Mouse (Mus musculus) left cerebral cortex, postnatal 14 days (tissue): ENCODE measurements around the gene Ptpn13. TPM values are rescaled to one million over a fixed set of nuclear protein-coding genes. Genes with fewer than 3 reads are reported as not detected.

ENCODE experiments used
- DNase-seq, 2 experiments: peaks; one replicate each; pipeline ENCODE4 v3.0.0; 2021 to 2022; ENCODE audit warnings: low spot score in 2 of 2, mixed read lengths in 1 of 2
- intact Hi-C: fragments of 180-260 bp; cut with DNase I; formaldehyde crosslinking; loops from one replicate; pipeline ENCODE4 v1.15.1; 2025
- total RNA-seq, 2 experiments: library from RNA; stranded (reverse); gene quantifications; 2 replicates each; pipeline ENCODE4 v1.2.3; 2021

Ptpn13 gene
- total RNA-seq, 2 experiments from 2014 or later, result 8.3 to 9.6 TPM

DNA sequence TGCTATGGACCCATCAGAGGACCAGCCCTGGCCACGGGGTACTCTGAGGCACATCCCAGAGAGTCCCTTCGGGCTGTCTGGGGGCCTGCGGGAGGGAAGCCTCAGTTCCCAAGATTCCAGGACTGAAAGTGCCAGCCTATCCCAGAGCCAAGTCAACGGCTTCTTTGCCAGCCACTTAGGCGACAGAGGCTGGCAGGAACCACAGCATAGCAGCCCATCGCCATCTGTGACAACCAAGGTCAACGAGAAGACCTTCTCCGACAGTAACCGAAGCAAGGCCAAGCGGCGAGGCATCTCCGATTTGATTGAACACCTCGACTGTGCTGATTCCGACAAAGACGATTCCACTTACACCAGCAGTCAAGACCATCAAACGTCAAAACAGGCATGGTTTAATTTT lies 129.8 kb downstream of the Ptpn13 start:
- no peak for DNase-seq
- intact Hi-C loops, result no loop called here

DNA sequence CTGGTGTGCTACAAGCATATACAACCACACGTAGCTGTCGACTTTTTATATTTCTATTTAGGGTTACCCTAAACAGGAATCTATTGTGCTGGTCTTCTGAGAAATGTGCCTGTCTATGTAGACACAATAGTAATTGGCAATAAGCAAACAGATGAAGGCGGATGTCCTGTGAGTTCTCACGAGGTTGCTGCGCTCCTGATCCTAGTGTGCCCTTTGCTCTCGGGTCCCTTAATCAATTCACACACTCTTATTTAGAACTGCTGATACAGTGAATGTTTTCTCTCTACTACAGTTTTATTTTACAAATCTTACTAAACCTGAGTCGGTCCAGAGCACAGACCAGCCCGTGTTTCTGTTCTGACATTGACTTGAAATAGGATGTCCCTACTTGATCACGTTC lies 135.6 kb downstream of the Ptpn13 start:
- no peak for DNase-seq
- intact Hi-C loops, result no loop called here

DNA sequence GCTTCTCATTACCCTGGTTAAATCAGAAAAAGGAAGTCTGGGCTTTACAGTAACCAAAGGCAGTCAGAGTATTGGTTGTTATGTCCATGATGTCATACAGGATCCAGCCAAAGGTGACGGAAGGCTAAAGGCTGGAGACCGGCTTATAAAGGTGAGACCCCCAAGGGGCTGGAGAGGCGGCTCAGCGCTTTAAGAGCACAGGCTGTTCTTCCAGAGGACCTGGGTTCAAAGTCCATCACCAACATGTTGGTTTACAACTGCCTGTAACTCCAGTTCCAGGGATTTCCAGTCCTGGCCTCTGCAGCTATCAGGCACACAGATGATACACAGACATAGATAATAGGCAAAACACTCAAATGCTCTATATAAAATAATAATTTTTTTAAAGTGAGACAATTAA lies 143.0 kb downstream of the Ptpn13 start:
- no peak for DNase-seq
- intact Hi-C loops, result no loop called here

DNA sequence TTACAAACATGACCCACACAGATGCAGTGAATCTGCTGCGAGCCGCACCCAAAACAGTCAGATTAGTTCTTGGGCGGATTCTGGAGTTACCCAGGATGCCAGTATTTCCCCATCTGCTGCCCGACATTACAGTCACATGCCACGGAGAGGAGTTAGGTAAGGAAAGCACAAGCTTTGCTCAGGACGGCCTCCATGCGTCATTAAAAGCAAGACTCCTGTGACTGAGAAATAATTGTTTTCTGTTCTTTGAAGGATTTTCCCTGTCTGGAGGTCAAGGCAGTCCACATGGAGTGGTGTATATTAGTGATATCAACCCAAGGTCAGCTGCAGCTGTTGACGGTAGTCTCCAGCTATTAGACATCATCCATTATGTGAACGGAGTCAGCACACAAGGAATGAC lies 144.5 kb downstream of the Ptpn13 start:
- DNase-seq, result no peak
- intact Hi-C loops, result no loop called here

DNA sequence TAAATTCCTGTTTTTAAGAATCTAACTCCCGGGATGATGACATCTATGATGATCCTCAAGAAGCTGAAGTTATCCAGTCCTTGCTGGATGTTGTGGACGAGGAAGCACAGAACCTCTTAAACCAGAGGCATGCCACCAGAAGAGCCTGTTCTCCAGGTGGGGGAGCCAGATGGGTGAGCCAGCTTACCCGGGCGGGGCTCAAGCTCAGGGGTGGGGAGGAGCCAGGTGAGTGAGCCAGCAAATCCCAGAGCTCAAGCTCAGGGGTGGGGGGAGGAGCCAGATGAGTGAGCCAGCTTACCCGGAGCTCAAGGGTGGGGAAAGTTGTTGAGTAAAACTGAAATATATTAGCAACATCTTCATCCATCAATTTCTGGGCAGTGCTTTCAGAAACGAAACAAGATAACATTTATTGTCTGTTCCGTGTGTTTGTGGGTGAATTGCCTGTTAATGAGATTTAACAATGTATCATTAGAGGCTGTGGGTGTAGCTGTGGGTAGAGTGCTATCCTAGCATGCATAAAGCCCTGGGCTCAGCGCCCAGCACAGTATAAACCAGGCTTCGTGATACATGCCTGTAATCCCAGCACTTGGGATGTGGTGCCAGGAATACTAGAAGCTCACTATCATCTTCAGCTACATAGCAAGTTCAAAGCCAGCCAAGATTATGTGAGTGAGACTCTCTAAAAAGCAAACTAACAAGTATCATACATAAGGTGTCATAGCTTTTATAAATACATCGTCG lies 154.9 kb downstream of the Ptpn13 start:
- intact Hi-C loops, result no loop called here
- DNase-seq, result peak in 1 of 2 experiments; percentile 31

DNA sequence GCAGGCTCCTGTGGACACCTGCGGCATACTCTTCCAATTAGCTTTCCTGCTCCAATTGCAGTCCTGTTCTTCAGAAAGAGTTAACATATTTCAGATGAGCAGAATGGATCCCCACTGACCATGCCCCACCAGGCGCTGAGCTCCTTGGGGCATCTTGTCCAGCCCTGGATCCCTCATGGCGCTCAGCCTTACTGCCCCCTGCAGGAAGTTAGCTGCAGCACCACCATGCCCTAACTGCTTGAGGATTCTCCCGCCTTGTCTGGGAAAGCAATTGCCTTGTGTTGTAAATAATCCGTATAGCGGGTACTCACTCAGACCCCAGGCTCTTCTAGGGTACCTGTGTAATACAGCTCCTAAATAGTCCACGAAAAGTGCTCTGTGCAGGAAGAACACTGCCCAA lies 162.2 kb downstream of the Ptpn13 start:
- DNase-seq, result no peak
- intact Hi-C loops, result no loop called here

DNA sequence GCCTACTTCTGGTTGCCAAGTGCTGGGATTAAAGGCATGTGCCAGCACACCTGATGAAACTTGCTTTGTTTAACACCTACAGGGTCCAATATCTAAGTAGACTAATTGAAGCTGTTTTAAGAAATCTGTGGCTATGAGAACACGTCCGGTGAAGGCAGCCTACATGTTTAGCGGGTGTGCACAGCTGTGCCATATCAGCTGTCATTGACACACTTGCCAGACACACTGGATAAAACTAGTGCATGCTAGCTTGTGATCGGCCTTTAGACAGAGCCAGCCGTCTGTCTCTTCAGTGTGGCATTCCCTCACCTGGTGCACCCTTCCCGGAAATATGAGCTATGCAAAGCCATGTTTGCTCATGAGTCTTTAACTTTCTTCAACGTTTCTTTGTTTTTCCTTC lies 166.9 kb downstream of the Ptpn13 start:
- DNase-seq, result no peak
- intact Hi-C loops, result no loop called here

DNA sequence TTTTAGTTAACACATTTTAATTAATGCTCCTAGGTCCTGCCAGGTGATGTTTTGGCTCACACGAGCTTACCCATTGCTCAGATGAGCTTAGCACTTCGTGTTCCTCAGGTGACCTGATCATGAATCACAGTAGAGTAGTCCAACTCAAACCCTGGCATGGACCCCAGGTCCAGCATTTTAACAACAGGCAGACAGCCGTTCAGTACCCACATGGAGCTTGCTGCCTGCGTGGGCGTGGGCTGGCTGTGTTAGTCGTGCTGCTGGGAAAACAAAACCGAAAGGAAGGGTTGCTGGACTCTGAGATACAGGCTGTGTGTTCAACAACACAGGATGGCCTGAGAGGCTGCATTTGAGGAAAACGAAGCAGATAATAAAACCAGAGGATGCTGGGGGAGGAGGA lies 167.7 kb downstream of the Ptpn13 start:
- DNase-seq, result peak; percentile 19 to 41
- intact Hi-C loops, result no loop called here

DNA sequence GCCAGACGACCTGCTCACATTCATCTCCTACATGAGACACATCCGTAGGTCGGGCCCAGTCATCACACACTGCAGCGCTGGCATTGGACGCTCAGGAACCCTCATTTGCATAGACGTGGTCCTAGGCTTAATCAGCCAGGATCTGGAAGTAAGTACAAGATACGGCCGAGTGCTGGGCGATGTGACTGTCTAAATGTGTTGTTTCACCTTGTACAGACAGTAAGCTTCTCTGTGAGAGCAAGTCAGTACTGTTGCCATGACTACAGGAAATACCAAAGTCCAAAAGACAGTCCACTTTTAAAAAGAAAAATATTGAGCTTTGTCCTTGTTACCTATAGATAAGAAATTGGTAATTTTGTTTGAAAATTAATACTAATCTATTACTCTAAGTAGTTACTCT lies 168.6 kb downstream of the Ptpn13 start:
- no peak for DNase-seq
- intact Hi-C loops, result no loop called here

DNA sequence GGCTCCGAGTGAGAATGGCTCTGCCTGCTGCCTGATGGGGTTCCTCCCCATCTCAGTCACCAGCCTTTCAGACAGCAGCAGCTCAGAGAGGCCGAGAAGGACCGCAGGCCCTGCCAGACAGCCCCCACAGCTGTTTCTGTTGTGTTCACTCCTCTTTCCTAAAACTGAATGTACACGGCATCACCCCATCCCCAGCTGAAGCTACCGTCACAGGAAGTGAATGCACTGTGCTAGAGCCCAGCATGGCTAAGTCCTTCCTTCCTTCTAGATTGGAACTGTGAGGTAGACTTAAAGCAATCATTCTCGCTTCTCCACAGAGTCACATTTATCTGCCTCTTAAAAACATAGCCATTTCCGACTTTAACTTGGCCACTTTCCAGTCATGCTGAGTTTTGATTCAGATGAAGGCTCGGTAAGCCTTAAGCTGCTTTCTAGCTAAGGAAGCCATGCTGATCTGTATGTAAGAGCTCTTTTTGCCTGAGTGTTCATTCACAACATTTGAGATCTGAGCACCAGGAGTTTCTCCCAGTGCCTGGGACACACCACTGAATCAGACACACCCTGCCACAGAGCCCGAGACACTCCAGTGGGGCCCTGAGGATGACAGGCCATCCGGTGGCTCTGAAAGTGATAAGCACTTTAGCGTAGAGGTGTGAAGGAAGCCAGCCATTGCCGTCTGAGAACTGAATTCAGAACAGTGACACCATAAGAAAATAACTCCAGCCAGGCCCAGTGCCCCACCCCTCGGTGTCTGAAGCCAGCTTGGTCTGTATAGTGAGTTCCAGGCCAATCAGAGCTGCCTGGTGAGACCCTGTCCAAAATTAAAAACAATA lies 170.6 kb downstream of the Ptpn13 start:
- DNase-seq, result no peak
- intact Hi-C loops, result no loop called here

DNA sequence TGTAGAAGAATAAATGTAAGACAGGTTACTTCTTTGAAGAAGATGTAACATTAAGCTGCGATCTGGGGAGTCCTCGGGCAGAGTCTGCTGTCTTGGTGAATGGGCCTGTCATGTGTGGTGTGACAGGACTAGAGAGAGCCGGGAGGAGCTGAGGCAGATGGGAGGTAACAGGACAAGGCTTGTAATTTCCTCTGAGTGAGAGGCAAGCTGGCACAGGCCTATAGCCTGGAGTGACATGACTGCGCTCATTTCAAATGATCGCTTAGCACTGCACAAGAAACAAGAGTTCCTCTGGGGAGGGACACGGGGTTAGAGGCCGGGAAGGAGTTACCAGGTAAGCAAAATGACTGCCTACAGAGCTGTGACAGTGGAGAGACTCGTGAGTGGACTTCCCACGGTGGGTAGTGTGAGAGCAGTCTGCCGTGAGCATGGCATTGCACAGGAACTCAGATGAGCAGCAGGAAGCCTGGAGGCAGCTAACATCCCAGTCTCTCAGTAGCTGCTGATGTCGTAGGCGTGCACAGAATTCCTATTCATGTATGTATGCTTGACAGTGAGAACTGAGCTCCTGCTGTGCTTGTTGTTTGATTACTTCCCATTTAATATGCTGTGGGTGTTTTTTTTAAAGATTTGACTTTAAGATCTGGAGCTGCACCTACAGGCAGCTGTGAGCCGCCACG lies 171.6 kb downstream of the Ptpn13 start:
- DNase-seq, result no peak
- intact Hi-C loops, result no loop called here

DNA sequence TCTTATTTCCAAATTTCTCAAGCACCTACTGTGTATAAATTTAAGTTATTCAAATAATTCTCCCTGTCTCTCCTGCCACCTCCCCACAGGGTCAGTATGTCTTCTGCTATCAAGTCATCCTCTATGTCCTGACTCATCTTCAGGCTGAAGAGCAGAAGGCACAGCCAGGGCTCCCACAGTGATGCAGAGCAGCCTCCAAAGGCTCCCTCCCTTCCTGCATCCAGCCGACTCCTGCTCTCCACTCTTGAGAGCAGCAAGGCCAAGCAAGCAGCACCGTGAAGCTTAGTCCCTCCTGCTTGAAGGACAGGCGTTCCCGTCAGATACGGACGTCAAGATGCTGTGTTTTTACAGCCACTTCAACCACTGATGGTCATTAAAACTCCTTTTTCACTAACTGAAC lies 172.6 kb downstream of the Ptpn13 start:
- intact Hi-C loops, result no loop called here
- no peak for DNase-seq

DNA sequence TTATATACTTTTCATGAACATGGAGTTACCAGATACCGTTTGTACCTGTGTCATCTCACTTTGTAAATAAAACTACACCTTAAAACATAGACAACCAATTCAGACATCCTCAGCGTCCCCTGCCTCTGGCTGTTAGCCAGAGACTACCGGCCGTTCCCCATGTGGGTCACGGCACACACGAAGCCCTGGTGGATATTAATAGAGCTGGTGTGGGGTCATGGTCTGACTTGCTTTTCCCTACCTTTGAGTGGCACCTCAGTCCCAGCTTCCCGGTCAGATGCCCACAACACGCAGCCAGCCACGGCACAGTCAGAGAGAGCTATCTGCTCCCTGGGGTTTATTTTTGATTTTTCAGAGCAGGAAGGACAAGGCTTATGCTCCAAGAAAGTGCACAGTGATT lies 173.3 kb downstream of the Ptpn13 start:
- no peak for DNase-seq
- intact Hi-C loops, result no loop called here

DNA sequence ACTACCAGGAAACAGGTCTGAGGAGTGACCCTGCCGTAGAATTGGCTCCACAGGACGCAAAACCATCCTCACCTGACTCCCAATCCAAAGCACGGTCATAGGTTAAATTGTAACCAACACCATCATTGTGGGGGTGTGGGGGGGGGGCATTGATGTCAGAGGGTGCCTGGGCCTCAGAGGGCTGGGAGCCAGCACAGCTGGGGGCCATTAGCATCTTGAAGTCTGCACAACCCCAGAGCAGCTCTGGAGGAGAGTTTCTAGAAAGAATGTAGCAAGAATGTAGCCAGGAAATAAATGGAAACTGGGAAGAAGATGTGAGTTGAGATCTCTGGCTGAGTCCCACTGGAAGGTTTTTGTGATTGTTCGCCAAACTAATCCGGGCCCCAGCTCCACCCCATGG lies 173.9 kb downstream of the Ptpn13 start:
- intact Hi-C loops, result no loop called here
- DNase-seq, result no peak

DNA sequence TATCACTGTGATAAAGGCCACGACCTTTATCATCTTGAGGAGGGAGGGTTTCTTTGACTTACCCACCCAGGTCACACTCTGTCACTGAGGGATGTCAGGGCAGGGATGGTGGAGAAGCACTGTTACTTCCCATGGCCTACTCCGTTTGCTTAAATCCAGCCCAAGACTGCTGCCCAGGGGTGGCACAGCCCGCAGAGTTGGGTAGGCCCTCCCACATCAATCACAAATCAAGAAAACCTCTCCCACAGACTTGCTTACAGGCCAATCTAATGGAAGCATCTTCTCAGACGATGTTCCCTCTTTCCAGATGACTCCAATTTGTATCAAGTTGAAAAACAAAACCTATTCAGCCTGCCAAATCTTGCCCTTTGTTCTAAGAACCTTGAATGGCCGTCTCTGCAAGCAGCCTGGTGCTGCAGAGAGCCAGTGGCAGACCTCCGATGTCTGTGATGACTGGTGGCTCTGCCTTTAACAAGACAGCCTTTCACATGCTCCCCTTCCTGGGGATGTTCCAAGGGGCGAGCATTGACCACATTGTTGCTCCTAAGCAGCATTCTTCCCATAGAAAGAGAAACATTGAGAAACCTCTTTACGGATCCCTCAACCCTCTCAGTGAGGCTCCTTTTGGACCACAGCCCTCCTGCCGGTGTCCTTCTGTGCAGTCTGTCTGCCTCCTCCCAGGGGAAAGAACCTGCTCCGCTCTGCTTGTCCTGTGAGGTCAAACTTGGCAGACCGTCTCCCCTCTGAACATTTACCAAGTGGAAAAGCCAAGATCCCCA lies 178.3 kb downstream of the Ptpn13 start:
- intact Hi-C loops, result no loop called here
- no peak for DNase-seq

DNA sequence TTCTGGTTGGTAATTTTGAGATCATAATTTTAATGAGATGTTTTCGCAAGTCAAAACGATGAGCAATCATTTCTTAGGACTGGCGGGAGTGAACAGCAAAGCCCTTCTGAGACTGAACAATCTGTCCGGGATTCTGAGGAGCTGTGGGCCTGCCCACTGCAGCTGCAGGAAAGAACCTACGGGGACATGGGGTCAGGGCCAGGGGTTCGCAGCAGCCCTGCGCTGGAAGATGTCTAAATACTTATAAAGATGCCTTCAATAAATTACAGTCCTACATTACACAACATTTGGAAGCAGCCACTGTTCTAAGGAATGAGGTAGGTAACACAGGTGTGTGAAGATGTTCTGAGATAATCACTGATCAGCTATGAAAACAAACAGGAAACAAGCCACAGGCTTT lies 180.7 kb downstream of the Ptpn13 start:
- intact Hi-C loops, result no loop called here
- no peak for DNase-seq

DNA sequence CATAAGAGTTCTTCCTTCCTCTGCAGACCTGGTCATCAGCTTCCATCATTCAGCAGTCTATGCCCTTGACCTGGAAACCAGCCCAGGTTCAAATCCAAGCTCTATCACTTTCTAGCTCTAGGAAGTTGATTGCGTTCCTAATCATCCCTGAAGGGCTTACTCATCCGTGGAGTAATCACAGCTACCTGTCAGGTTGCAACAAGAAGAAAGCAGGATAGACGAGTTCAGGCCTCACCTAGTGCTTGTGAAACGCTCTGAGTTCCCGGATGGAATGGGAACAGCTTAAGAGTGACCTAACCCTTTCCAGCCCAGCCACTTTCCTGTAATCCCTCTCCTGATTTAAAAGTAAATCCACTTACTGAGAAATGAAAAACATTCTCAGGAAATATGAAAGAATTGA lies 185.2 kb downstream of the Ptpn13 start:
- intact Hi-C loops, result no loop called here
- DNase-seq, result no peak

DNA sequence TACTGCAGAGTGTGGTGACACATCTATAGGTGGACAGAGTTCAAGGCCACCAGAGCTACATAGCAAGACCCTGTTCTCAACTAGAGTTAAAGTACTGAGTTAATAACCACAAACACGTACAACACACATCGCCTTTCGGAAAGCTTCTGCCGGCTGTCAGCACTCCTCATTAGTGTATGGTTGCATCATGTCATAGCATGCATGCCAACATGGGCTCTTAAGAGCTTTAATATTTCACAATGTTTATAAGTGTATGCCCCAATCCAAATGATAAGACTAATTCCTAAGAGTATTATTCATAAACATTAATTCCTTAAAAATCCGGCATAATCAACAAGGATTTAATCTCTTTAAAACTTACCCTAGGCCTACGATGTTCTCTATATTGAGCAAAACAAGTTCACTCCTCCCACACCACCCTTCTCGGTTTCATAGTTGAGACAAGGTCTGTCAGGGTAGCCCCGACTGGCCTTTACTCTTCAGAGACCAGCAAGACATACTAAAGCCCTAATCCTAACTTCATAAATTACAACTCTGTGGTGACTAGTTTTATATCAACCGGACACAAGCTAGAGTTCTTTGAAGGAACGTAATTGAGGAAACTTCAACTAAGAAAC lies 186.0 kb downstream of the Ptpn13 start:
- intact Hi-C loops, result no loop called here
- no peak for DNase-seq

DNA sequence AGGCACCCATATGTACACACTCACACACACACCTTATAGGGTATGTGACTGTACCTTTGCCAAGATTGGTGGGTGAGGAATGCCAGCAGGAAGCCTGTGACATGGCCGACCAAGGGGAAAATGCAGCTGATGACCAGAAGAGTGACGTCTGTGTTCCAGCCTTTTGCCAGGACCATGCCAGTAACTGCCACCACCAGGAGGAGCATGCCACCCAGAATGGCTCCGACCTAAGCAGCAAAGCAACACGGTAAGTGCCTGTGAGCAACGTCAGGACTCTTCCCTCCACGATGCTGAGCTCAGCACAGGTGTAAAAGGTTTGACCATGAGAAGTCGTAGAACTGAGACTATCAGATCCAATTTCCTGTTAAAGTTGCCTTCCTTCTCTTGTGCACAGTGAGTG lies 187.3 kb downstream of the Ptpn13 start:
- intact Hi-C loops, result no loop called here
- DNase-seq, result no peak
